ENCODE assay signal across 8 mouse cellular contexts in the genomic region with DNA sequence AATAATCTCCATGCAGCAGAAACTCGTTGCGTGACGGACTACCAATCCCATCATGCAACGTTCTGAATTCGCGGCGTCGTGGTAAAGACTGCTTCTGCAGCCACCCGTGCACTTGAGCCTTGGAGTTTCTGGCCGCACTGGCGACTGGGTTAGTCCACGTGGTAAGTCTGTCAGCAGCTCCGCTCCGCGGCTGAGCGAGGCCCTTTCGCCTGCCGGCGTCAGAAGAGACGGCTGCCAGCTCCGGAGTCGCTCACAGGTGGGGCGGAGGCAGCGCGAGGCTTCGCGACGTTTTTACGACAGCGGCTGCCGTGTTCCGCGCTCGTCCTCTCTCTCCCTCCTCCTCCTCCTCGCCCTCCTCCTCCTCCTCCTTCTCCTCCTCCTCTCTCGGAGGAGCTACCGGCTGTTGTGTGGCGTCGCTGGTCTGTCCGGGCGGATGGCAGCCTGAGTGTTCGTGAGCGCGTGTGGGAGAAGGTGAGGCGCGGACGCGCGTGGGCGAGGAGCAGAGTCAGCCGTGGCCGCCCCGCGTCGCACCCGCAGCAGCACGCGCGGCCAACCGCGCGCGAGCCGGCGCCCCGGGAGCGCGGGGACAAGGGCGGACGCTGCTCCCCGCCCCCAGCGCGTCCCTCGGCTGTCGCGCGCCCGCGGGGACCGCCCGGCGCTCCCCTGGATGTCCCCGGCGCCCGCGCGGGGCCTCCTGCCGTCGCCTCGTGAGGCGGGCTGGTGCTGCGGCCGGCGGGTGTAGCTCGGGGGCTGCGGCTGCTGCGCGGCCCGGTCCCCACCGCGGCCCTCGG. TPM values are rescaled to one million over a fixed set of nuclear protein-coding genes. Genes with fewer than 3 reads are reported as not detected.
A peak's percentile ranks its signal among the peaks of the same experiment; 100 is the strongest.
DNase-seq lines count a peak whose midpoint lies in the region; ATAC-seq lines count a peak whose summit lies in the region.

Gene Cdk8, plus strand, starts transcription at position 367 of the 791 bp plus-strand sequence.

- H3K4me3 ChIP-seq in hindbrain, embryonic 11.5 days (ENCODE audit: low read depth, low read length) = peak within 1 kb of the TSS; percentile 81

- H3K4me1 ChIP-seq in hindbrain, embryonic 11.5 days (replicated peaks; ENCODE audit: control insufficient read depth, insufficient read depth, low read length) = no peaks in the 10 kb centered on the region; the same call in 1 of the 2 replicates

- H3K27ac ChIP-seq in hindbrain, embryonic 11.5 days (ENCODE audit: low read depth, low read length) = peak within 1 kb of the TSS; percentile 88

- WGBS in hindbrain, embryonic 11.5 days = under 1% methylated on average over 64 of the region's 102 CpGs

- H3K9ac ChIP-seq in hindbrain, embryonic 11.5 days (ENCODE audit: low read depth, low read length) = peak within 1 kb of the TSS; percentile 88

- peak; percentile 87 for ATAC-seq in hindbrain, embryonic 11.5 days (ENCODE audit: low FRiP score)

- H3K36me3 ChIP-seq in hindbrain, embryonic 11.5 days (ENCODE audit: control insufficient read depth, insufficient read depth, low read length) = no peaks in the 10 kb centered on the region

- H3K9me3 ChIP-seq in hindbrain, embryonic 11.5 days (ENCODE audit: control insufficient read depth, low read length) = no peaks in the 10 kb centered on the region

- peak within 1 kb of the TSS; percentile 76 for H3K4me2 ChIP-seq in hindbrain, embryonic 11.5 days (replicated peaks; ENCODE audit: low read depth, low read length)

- no peaks in the 10 kb centered on the region for H3K27me3 ChIP-seq in hindbrain, embryonic 11.5 days (ENCODE audit: control insufficient read depth, insufficient read depth, low read length)

- peak; percentile 95 for DNase-seq in Muller cell, postnatal 12 days (ENCODE audit: inconsistent ontology term)
- DNase-seq in cerebellum, adult 9-11 months = peak; percentile 96
- peak; percentile 92 for DNase-seq in frontal cortex, adult 2 months (ENCODE audit: extremely low spot score in 1 of 2, low spot score in 1 of 2)
- DNase-seq in hindbrain, embryonic 11.5 days (ENCODE audit: low spot score) = peak; percentile 98
- DNase-seq in layer of hippocampus, postnatal 10 days (ENCODE audit: low spot score in 2 of 2) = peak; percentile 93 to 95
- DNase-seq in lung, postnatal 10 days = peak; percentile 94
- peak; percentile 90 for DNase-seq in ovary, postnatal 36 days (ENCODE audit: low spot score)
- DNase-seq in thymus, postnatal 25 days = peak; percentile 89

RNA-seq across cellular contexts. Expression of gene Cdk8, which starts in this region (rescaled TPM):
- polyA plus RNA-seq in frontal cortex, adult 2 months (2012; rRNA removed) = 36.0 and 38.4 TPM in 2 replicates
- 36.9 and 40.5 TPM in 2 replicates for polyA plus RNA-seq in hindbrain, embryonic 11.5 days (2014; fragmentation: Nextera tagmentation; extraction: Ambion mirVana)
- 10 to 100 TPM; 55.0 to 56.3 TPM for total RNA-seq in layer of hippocampus, postnatal 10 days (2021)

Comparison
In these comparisons a context has a peak if more than half of its experiments do, and no peak if none do; other contexts are left out.
1. Peak in every context shown above with its lines: DNase-seq, ATAC-seq, H3K4me3 ChIP-seq and H3K27ac ChIP-seq.